Mouse (Mus musculus) midbrain, embryonic 16.5 days (tissue): Measurements from ENCODE around the gene 1700049E17Rik2. TPM values are rescaled to one million over a fixed set of nuclear protein-coding genes. Genes with fewer than 3 reads are reported as not detected.
"Not testable (repeated sequence)": the region's sequence is repeated elsewhere in the genome, so short reads cannot be mapped to it uniquely, and the experiment has no call there.

Experiments
- ATAC-seq: fragments of 200-750 bp; cut with Nextera tagmentation; 2 replicates; pipeline ENCODE4 v1.8.0; 2017; ENCODE audit warnings: moderate TSS enrichment
- H3K27ac ChIP-seq: fragments of 300-500 bp; sonication (generic); 2 replicates; pipeline ENCODE4 v1.5.1; 2014; ENCODE audit warnings: mild to moderate bottlenecking, low read length, mixed read lengths
- H3K27me3 ChIP-seq: fragments of 300-500 bp; sonication (generic); 2 replicates; pipeline ENCODE4 v1.6.1; 2014; ENCODE audit warnings: low read depth, low read length, mixed read lengths; ENCODE audit not compliant: control insufficient read depth, insufficient read depth
- H3K36me3 ChIP-seq: fragments of 300-500 bp; sonication (generic); 2 replicates; pipeline ENCODE4 v1.6.1; 2014; ENCODE audit warnings: mild to moderate bottlenecking, low read length, moderate library complexity, mixed read lengths; ENCODE audit not compliant: control insufficient read depth, insufficient read depth
- H3K4me1 ChIP-seq: fragments of 300-500 bp; sonication (generic); 2 replicates; pipeline ENCODE4 v1.6.1; 2014; ENCODE audit warnings: mild to moderate bottlenecking, low read length, mixed read lengths; ENCODE audit not compliant: control insufficient read depth, insufficient read depth
- H3K4me2 ChIP-seq: fragments of 300-500 bp; sonication (generic); 2 replicates; pipeline ENCODE4 v1.6.1; 2014; ENCODE audit warnings: mild to moderate bottlenecking, low read length, mixed read lengths
- H3K4me3 ChIP-seq: fragments of 300-500 bp; sonication (generic); 2 replicates; pipeline ENCODE4 v1.5.1; 2014; ENCODE audit warnings: low read depth, mild to moderate bottlenecking, low read length, moderate library complexity, mixed read lengths
- H3K9ac ChIP-seq: fragments of 300-500 bp; sonication (generic); 2 replicates; pipeline ENCODE4 v1.6.1; 2014; ENCODE audit warnings: low read depth, low read length, mixed read lengths
- H3K9me3 ChIP-seq: fragments of 300-500 bp; sonication (generic); replicated peaks from 2 replicates; pipeline ENCODE4 v1.6.1; 2014; ENCODE audit warnings: mild to moderate bottlenecking, low read length, mixed read lengths; ENCODE audit not compliant: control insufficient read depth, poor library complexity, severe bottlenecking
- WGBS: fragments of 180-500 bp; shearing (Covaris S2); extraction: QIAGEN DNeasy Blood & Tissue Kit; methylation state at CpG from one replicate; pipeline ENCODE4 v1.1.7; 2014; 5-methylcytosine and 5-hydroxymethylcytosine counted together
- polyA plus RNA-seq: library from polyadenylated mRNA; unstranded; fragments of >200 nt; fragmentation: Nextera tagmentation; extraction: Ambion mirVana; gene quantifications from 2 replicates; pipeline ENCODE4 v1.2.1, GENCODE M21; 2015

Gene 1700049E17Rik2
- polyA plus RNA-seq, result not detected in 2 replicates

GRCm38 (mm10) chr14:41572911-41573310, at the start of gene 1700049E17Rik2:
Gene 1700049E17Rik2, plus strand, starts transcription at chr14:41573211.
- not testable (repeated sequence) for H3K4me3 ChIP-seq, H3K9ac ChIP-seq, H3K27ac ChIP-seq, H3K9me3 ChIP-seq, H3K36me3 ChIP-seq, ATAC-seq, H3K4me1 ChIP-seq, H3K27me3 ChIP-seq, H3K4me2 ChIP-seq
- no CpG with 5 or more reads among the region's 1 CpGs for WGBS

GRCm38 (mm10) chr14:41524695-41525094, 48.3 kb upstream of the 1700049E17Rik2 start:
- H3K9me3 ChIP-seq, H3K9ac ChIP-seq, H3K4me2 ChIP-seq, H3K36me3 ChIP-seq, H3K27me3 ChIP-seq, H3K27ac ChIP-seq, H3K4me3 ChIP-seq, ATAC-seq, H3K4me1 ChIP-seq: not testable (repeated sequence)
- WGBS, result 78% methylated on average over 1 of the region's 1 CpGs

GRCm38 (mm10) chr14:41555483-41555882, 17.5 kb upstream of the 1700049E17Rik2 start, which contains the start of gene Gm7970:
Gene Gm7970, minus strand, starts transcription at chr14:41555583.
- no CpG with 5 or more reads among the region's 2 CpGs for WGBS
- not testable (repeated sequence) for H3K4me1 ChIP-seq, H3K4me2 ChIP-seq, H3K9me3 ChIP-seq, ATAC-seq, H3K27ac ChIP-seq, H3K27me3 ChIP-seq, H3K9ac ChIP-seq, H3K36me3 ChIP-seq, H3K4me3 ChIP-seq

- not testable (repeated sequence) for H3K4me1 ChIP-seq, H3K4me2 ChIP-seq, H3K9ac ChIP-seq, H3K27me3 ChIP-seq, H3K27ac ChIP-seq, H3K36me3 ChIP-seq, H3K4me3 ChIP-seq, H3K9me3 ChIP-seq, ATAC-seq
- WGBS, result 86% methylated on average over 1 of the region's 1 CpGs
These were observed 13.3 kb downstream of the 1700049E17Rik2 start for GRCm38 (mm10) chr14:41586346-41586745.

GRCm38 (mm10) chr14:41600935-41601334, 27.9 kb downstream of the 1700049E17Rik2 start:
- H3K27me3 ChIP-seq, ATAC-seq, H3K4me1 ChIP-seq, H3K4me3 ChIP-seq, H3K27ac ChIP-seq, H3K9ac ChIP-seq, H3K36me3 ChIP-seq, H3K9me3 ChIP-seq, H3K4me2 ChIP-seq: not testable (repeated sequence)
- WGBS, result 94% methylated on average over 15 of the region's 15 CpGs

GRCm38 (mm10) chr14:41610690-41611089, 37.7 kb downstream of the 1700049E17Rik2 start:
- H3K27ac ChIP-seq, H3K4me3 ChIP-seq, H3K27me3 ChIP-seq, H3K4me1 ChIP-seq, H3K9me3 ChIP-seq, H3K4me2 ChIP-seq, H3K9ac ChIP-seq, ATAC-seq, H3K36me3 ChIP-seq: not testable (repeated sequence)
- WGBS, result 85% methylated on average over 1 of the region's 1 CpGs

GRCm38 (mm10) chr14:41622535-41622934, 49.5 kb downstream of the 1700049E17Rik2 start:
- not testable (repeated sequence) for H3K9me3 ChIP-seq, H3K27ac ChIP-seq, ATAC-seq, H3K36me3 ChIP-seq, H3K4me1 ChIP-seq, H3K4me2 ChIP-seq, H3K4me3 ChIP-seq, H3K27me3 ChIP-seq, H3K9ac ChIP-seq
- 96% methylated on average over 4 of the region's 5 CpGs for WGBS

- WGBS, result 89% methylated on average over 1 of the region's 2 CpGs
- H3K4me1 ChIP-seq, result not testable (repeated sequence)
These were observed 51.5 kb downstream of the 1700049E17Rik2 start, which contains the start of gene Gm3072 for GRCm38 (mm10) chr14:41624512-41624911. Gene Gm3072, minus strand, starts transcription at chr14:41624612.

GRCm38 (mm10) chr14:41630144-41630543, 57.1 kb downstream of the 1700049E17Rik2 start:
- not testable (repeated sequence) for H3K4me1 ChIP-seq, H3K9ac ChIP-seq, H3K9me3 ChIP-seq, H3K4me3 ChIP-seq, H3K27ac ChIP-seq, H3K27me3 ChIP-seq, ATAC-seq, H3K36me3 ChIP-seq, H3K4me2 ChIP-seq
- WGBS, result 93% methylated on average over 9 of the region's 11 CpGs

More at GRCm38 (mm10) chr14:41624512-41624911, 51.5 kb downstream of the 1700049E17Rik2 start, which contains the start of gene Gm3072:
- not testable (repeated sequence) for H3K9me3 ChIP-seq, H3K36me3 ChIP-seq, H3K4me3 ChIP-seq, H3K9ac ChIP-seq, H3K27me3 ChIP-seq, H3K27ac ChIP-seq, ATAC-seq, H3K4me2 ChIP-seq
